Mouse (Mus musculus): ENCODE data around the gene Krba1.

- TF ChIP-seq CTCF (IDR thresholded peaks at IDR 0.05; ENCODE audit: low read depth) (no peak), EP300 (IDR thresholded peaks at IDR 0.05; ENCODE audit: low read depth) (no peak)
These were observed 43.2 kb downstream of the Krba1 start for GRCm38 (mm10) chr6:48438475-48439125.
